ENCODE assay signal across 10 mouse cellular contexts in genomic region chr7:133012637-133013366, GRCm38 (mm10).
DNase-seq lines count a peak whose midpoint lies in the region; ATAC-seq lines count a peak whose summit lies in the region.
"Had no signal": no experiment of that assay in that cellular context is flagged by ENCODE, and none has a peak within 500 bp of the region (broad histone marks: within the 10 kb centered on the region; RNA-seq: fewer than 3 reads in every experiment).

No protein-coding gene starts in this region.

- H3K4me1 ChIP-seq in heart, embryonic 15.5 days (replicated peaks) = peaks cover 82% of the 10 kb centered on the region
- H3K4me1 ChIP-seq in neural tube, embryonic 13.5 days (replicated peaks) = peaks cover 88% of the 10 kb centered on the region
- H3K4me1 ChIP-seq in intestine, embryonic 15.5 days (replicated peaks) = peaks cover 58% of the 10 kb centered on the region
- peaks cover 71% of the 10 kb centered on the region for H3K4me1 ChIP-seq in stomach, embryonic 16.5 days (ENCODE audit: control insufficient read depth, insufficient read depth, low read length)

- no peaks in the 10 kb centered on the region for H3K9me3 ChIP-seq in heart, embryonic 15.5 days (replicated peaks)
- H3K9me3 ChIP-seq in neural tube, embryonic 13.5 days = no peaks in the 10 kb centered on the region
- no peaks in the 10 kb centered on the region for H3K9me3 ChIP-seq in intestine, embryonic 15.5 days
- H3K9me3 ChIP-seq in stomach, embryonic 16.5 days (replicated peaks; ENCODE audit: control insufficient read depth, low read length) = no peaks in the 10 kb centered on the region
- H3K9me3 ChIP-seq: lung, embryonic 15.5 days had no signal

- no peak for ATAC-seq in heart, embryonic 15.5 days (replicated peaks; ENCODE audit: insufficient number of reproducible peaks, insufficient read depth, low FRiP score, low read depth)
- ATAC-seq in neural tube, embryonic 13.5 days (ENCODE audit: low read depth) = no peak
- no peak for ATAC-seq in intestine, embryonic 15.5 days
- no peak for ATAC-seq in stomach, embryonic 16.5 days (ENCODE audit: insufficient read depth, low FRiP score)

- peaks cover 5% of the 10 kb centered on the region; the same call in 1 of the 2 replicates for H3K36me3 ChIP-seq in heart, embryonic 15.5 days
- no peaks in the 10 kb centered on the region for H3K36me3 ChIP-seq in neural tube, embryonic 13.5 days
- peaks cover 5% of the 10 kb centered on the region; the same call in 1 of the 2 replicates for H3K36me3 ChIP-seq in intestine, embryonic 15.5 days
- no peaks in the 10 kb centered on the region for H3K36me3 ChIP-seq in stomach, embryonic 16.5 days (ENCODE audit: control insufficient read depth, insufficient read depth, low read length)

- no peak overlapping the region for H3K9ac ChIP-seq in heart, embryonic 15.5 days
- H3K9ac ChIP-seq in neural tube, embryonic 13.5 days = no peak overlapping the region
- H3K9ac ChIP-seq in intestine, embryonic 15.5 days = no peak overlapping the region
- no peak overlapping the region for H3K9ac ChIP-seq in stomach, embryonic 16.5 days (ENCODE audit: low read length)
- H3K9ac ChIP-seq: lung, embryonic 15.5 days had no signal

- peak overlapping the region; percentile 43 for H3K27ac ChIP-seq in heart, embryonic 15.5 days
- peak overlapping the region; percentile 34 for H3K27ac ChIP-seq in neural tube, embryonic 13.5 days (replicated peaks)
- H3K27ac ChIP-seq in intestine, embryonic 15.5 days = 0 out of 2 replicates have a peak overlapping the region, but pooled peaks have one; percentile 14
- peak overlapping the region; percentile 47; the same call in 1 of the 2 replicates for H3K27ac ChIP-seq in stomach, embryonic 16.5 days (ENCODE audit: low read length)
- H3K27ac ChIP-seq: lung, embryonic 15.5 days had no signal

- WGBS in heart, embryonic 15.5 days = 28% methylated on average over 14 of the region's 14 CpGs
- 75% methylated on average over 14 of the region's 14 CpGs for WGBS in neural tube, embryonic 13.5 days
- 34% methylated on average over 14 of the region's 14 CpGs for WGBS in intestine, embryonic 15.5 days
- WGBS in stomach, embryonic 16.5 days = 36% methylated on average over 14 of the region's 14 CpGs

- H3K4me2 ChIP-seq in heart, embryonic 15.5 days = no peak overlapping the region
- H3K4me2 ChIP-seq in neural tube, embryonic 13.5 days = no peak overlapping the region
- no peak overlapping the region for H3K4me2 ChIP-seq in intestine, embryonic 15.5 days (replicated peaks)
- no peak overlapping the region for H3K4me2 ChIP-seq in stomach, embryonic 16.5 days (ENCODE audit: low read depth, low read length)
- H3K4me2 ChIP-seq: lung, embryonic 15.5 days had no signal

- H3K4me3 ChIP-seq in heart, embryonic 15.5 days = no peak overlapping the region
- no peak overlapping the region for H3K4me3 ChIP-seq in neural tube, embryonic 13.5 days
- no peak overlapping the region for H3K4me3 ChIP-seq in intestine, embryonic 15.5 days (replicated peaks)
- no peak overlapping the region for H3K4me3 ChIP-seq in stomach, embryonic 16.5 days (replicated peaks; ENCODE audit: low read length)
- H3K4me3 ChIP-seq: lung, embryonic 15.5 days had no signal

- H3K27me3 ChIP-seq in heart, embryonic 15.5 days = no peaks in the 10 kb centered on the region
- H3K27me3 ChIP-seq in neural tube, embryonic 13.5 days = no peaks in the 10 kb centered on the region
- H3K27me3 ChIP-seq in intestine, embryonic 15.5 days (replicated peaks) = no peaks in the 10 kb centered on the region
- H3K27me3 ChIP-seq in stomach, embryonic 16.5 days (ENCODE audit: control insufficient read depth, insufficient read depth, low read length) = no peaks in the 10 kb centered on the region
- H3K27me3 ChIP-seq: lung, embryonic 15.5 days had no signal

- no peak for DNase-seq in heart, adult 18-20 months
- DNase-seq in neural tube, embryonic 10.5 days (ENCODE audit: extremely low spot score, low spot score) = no peak
- no peak for DNase-seq in layer of hippocampus, adult 9-10 months (ENCODE audit: low spot score)
- DNase-seq in lung, postnatal 4 days = no peak
- DNase-seq: kidney, postnatal 25 days had no signal
